Mouse (Mus musculus) cerebellum, adult 8-10 months (tissue): Measurements from ENCODE around the gene Dnase1l3.

Experiments used
- DNase-seq: peaks from one replicate; pipeline ENCODE4 v3.0.0; 2022

The Dnase1l3 gene

GRCm38 (mm10) chr14:7928362-7928761, 66.0 kb downstream of the Dnase1l3 start:
- DNase-seq: no peak

DNA sequence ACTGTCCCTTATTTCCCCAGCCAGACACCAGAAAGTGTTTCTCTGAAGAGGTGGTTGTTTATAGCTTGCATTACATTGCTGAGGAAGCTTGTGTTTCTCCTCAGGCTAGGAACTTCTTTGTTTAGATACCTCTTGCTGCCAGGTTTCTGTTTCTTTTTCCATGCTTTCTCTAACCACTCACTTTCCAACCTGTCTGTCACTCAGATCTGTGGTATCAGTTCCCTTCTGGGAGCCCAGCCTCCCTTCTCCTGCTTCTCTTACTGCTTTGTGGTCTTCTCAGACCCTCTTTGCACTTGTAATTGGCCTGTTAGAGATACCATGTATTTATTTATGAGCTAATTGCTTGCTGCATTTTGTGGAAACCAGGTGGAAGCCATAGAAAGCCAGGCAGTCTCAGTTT, 70.7 kb downstream of the Dnase1l3 start:
- DNase-seq: no peak

- no peak for DNase-seq
Measured at GRCm38 (mm10) chr14:7921459-7921858, 72.9 kb downstream of the Dnase1l3 start.

GRCm38 (mm10) chr14:7919921-7920320, 74.5 kb downstream of the Dnase1l3 start:
- no peak for DNase-seq

GRCm38 (mm10) chr14:7919309-7919708, 75.1 kb downstream of the Dnase1l3 start:
- DNase-seq: no peak

GRCm38 (mm10) chr14:7918150-7918991, 76.0 kb downstream of the Dnase1l3 start:
- no peak for DNase-seq
